Comparison of ENCODE assay signal across 15 mouse cellular contexts in genomic region chr17:25635806-25636205, GRCm38 (mm10). TPM values are rescaled to one million over a fixed set of nuclear protein-coding genes. Genes with fewer than 3 reads are reported as not detected.
DNase-seq lines count a peak whose midpoint lies in the region; ATAC-seq lines count a peak whose summit lies in the region.
"Had no signal": no experiment of that assay in that cellular context is flagged by ENCODE, and none has a peak within 500 bp of the region (broad histone marks: within the 10 kb centered on the region; RNA-seq: fewer than 3 reads in every experiment).

No protein-coding gene starts in this region.

- no peak overlapping the region for H3K4me3 ChIP-seq in forebrain, embryonic 14.5 days (ENCODE audit: low read depth, low read length)
- no peak overlapping the region for H3K4me3 ChIP-seq in forebrain, embryonic 15.5 days
- no peak overlapping the region for H3K4me3 ChIP-seq in hindbrain, embryonic 14.5 days (replicated peaks; ENCODE audit: low read length)
- no peak overlapping the region for H3K4me3 ChIP-seq in heart, embryonic 12.5 days
- H3K4me3 ChIP-seq: gastrocnemius, adult 2 months; kidney, embryonic 15.5 days; limb, embryonic 13.5 days had no signal

- peak; percentile 26; the same call in 1 of the 2 replicates for ATAC-seq in forebrain, embryonic 14.5 days
- ATAC-seq in forebrain, embryonic 15.5 days (replicated peaks), result no peak
- ATAC-seq in hindbrain, embryonic 14.5 days (ENCODE audit: low FRiP score), result no peak
- no peak for ATAC-seq in heart, embryonic 12.5 days (ENCODE audit: insufficient number of reproducible peaks, low FRiP score)
- ATAC-seq: liver, postnatal 0 days had no signal

- H3K27me3 ChIP-seq in forebrain, embryonic 14.5 days (replicated peaks; ENCODE audit: control insufficient read depth, insufficient read depth, low read length), result no peaks in the 10 kb centered on the region
- no peaks in the 10 kb centered on the region for H3K27me3 ChIP-seq in forebrain, embryonic 15.5 days
- H3K27me3 ChIP-seq in hindbrain, embryonic 14.5 days (ENCODE audit: control insufficient read depth, insufficient read depth, low read length), result no peaks in the 10 kb centered on the region
- no peaks in the 10 kb centered on the region for H3K27me3 ChIP-seq in heart, embryonic 12.5 days (replicated peaks)
- H3K27me3 ChIP-seq: kidney, embryonic 15.5 days; limb, embryonic 13.5 days had no signal

- no peaks in the 10 kb centered on the region for H3K9me3 ChIP-seq in forebrain, embryonic 14.5 days (replicated peaks; ENCODE audit: control insufficient read depth, low read length)
- H3K9me3 ChIP-seq in forebrain, embryonic 15.5 days, result no peaks in the 10 kb centered on the region
- H3K9me3 ChIP-seq in hindbrain, embryonic 14.5 days (ENCODE audit: control insufficient read depth, low read length), result no peaks in the 10 kb centered on the region
- H3K9me3 ChIP-seq in heart, embryonic 12.5 days (replicated peaks), result no peaks in the 10 kb centered on the region
- H3K9me3 ChIP-seq: kidney, embryonic 15.5 days; limb, embryonic 13.5 days had no signal

- no peak overlapping the region for H3K9ac ChIP-seq in forebrain, embryonic 14.5 days (ENCODE audit: low read length)
- H3K9ac ChIP-seq in forebrain, embryonic 15.5 days (replicated peaks), result no peak overlapping the region
- H3K9ac ChIP-seq in hindbrain, embryonic 14.5 days, result no peak overlapping the region
- H3K9ac ChIP-seq in heart, embryonic 12.5 days, result no peak overlapping the region
- H3K9ac ChIP-seq: kidney, embryonic 15.5 days; limb, embryonic 13.5 days; liver, postnatal 0 days had no signal

- H3K27ac ChIP-seq in forebrain, embryonic 14.5 days (ENCODE audit: low read depth, low read length), result peak overlapping the region; percentile 22; the same call in 1 of the 2 replicates
- no peak overlapping the region for H3K27ac ChIP-seq in forebrain, embryonic 15.5 days (replicated peaks)
- H3K27ac ChIP-seq in hindbrain, embryonic 14.5 days, result peak overlapping the region; percentile 12; the same call in 1 of the 2 replicates
- H3K27ac ChIP-seq in heart, embryonic 12.5 days (ENCODE audit: poor library complexity, severe bottlenecking), result no peak overlapping the region
- H3K27ac ChIP-seq: gastrocnemius, adult 2 months; kidney, embryonic 15.5 days; limb, embryonic 13.5 days had no signal

- WGBS in forebrain, embryonic 14.5 days, result 89% methylated on average over 5 of the region's 5 CpGs
- 80% methylated on average over 5 of the region's 5 CpGs for WGBS in forebrain, embryonic 15.5 days
- 74% methylated on average over 5 of the region's 5 CpGs for WGBS in hindbrain, embryonic 14.5 days
- WGBS in heart, embryonic 12.5 days, result 81% methylated on average over 5 of the region's 5 CpGs

- H3K4me1 ChIP-seq in forebrain, embryonic 14.5 days (ENCODE audit: control insufficient read depth, insufficient read depth, low read length), result peaks cover 16% of the 10 kb centered on the region
- H3K4me1 ChIP-seq in forebrain, embryonic 15.5 days, result peaks cover 24% of the 10 kb centered on the region
- peaks cover 11% of the 10 kb centered on the region for H3K4me1 ChIP-seq in hindbrain, embryonic 14.5 days (replicated peaks; ENCODE audit: control insufficient read depth, insufficient read depth, low read length)
- H3K4me1 ChIP-seq in heart, embryonic 12.5 days (replicated peaks), result no peaks in the 10 kb centered on the region

- no peak overlapping the region for H3K4me2 ChIP-seq in forebrain, embryonic 14.5 days (ENCODE audit: low read length)
- no peak overlapping the region for H3K4me2 ChIP-seq in forebrain, embryonic 15.5 days (replicated peaks)
- no peak overlapping the region for H3K4me2 ChIP-seq in hindbrain, embryonic 14.5 days (replicated peaks)
- no peak overlapping the region for H3K4me2 ChIP-seq in heart, embryonic 12.5 days
- H3K4me2 ChIP-seq: heart, embryonic 11.5 days; kidney, embryonic 15.5 days; limb, embryonic 13.5 days had no signal

- H3K36me3 ChIP-seq in forebrain, embryonic 14.5 days (ENCODE audit: control insufficient read depth, insufficient read depth, low read length), result peaks cover 2% of the 10 kb centered on the region; the same call in 1 of the 2 replicates
- no peaks in the 10 kb centered on the region for H3K36me3 ChIP-seq in forebrain, embryonic 15.5 days
- 0 out of 2 replicates have a peak, but pooled peaks cover 4% of the 10 kb centered on the region for H3K36me3 ChIP-seq in hindbrain, embryonic 14.5 days (replicated peaks; ENCODE audit: control insufficient read depth, insufficient read depth)
- peaks cover 51% of the 10 kb centered on the region for H3K36me3 ChIP-seq in heart, embryonic 12.5 days

- no peak for DNase-seq in forebrain, embryonic 14.5 days (ENCODE audit: low spot score)
- peak; percentile 72 to 89 for DNase-seq in left cerebral cortex, adult 9 months (ENCODE audit: low spot score in 2 of 2)
- DNase-seq in left cerebral cortex, postnatal 4 days, result no peak
- no peak for DNase-seq in hindbrain, embryonic 14.5 days (ENCODE audit: low spot score)
- DNase-seq in right cerebral cortex, postnatal 25 days, result peak; percentile 78
- no peak for DNase-seq in lung, postnatal 14 days
- DNase-seq: adrenal gland, adult 8-10 months; gastrocnemius, adult 2 months; liver, postnatal 0 days; spleen, adult 18-20 months had no signal

- intact Hi-C loops in left cerebral cortex, postnatal 4 days (cut with DNase I), result no loop called here

RNA-seq across cellular contexts. Expression of gene Lmf1, which starts 56.9 kb away (rescaled TPM):
- 18.8 and 19.1 TPM in 2 replicates for polyA plus RNA-seq in forebrain, embryonic 14.5 days (2014; fragmentation: Nextera tagmentation; extraction: Ambion mirVana)
- 17.0 and 18.1 TPM in 2 replicates for polyA plus RNA-seq in forebrain, embryonic 15.5 days (2015; fragmentation: Nextera tagmentation; extraction: Ambion mirVana)
- total RNA-seq in left cerebral cortex, postnatal 4 days (2021), result 10 to 100 TPM; 19.4 to 21.5 TPM
- polyA plus RNA-seq in hindbrain, embryonic 14.5 days (2014; fragmentation: Nextera tagmentation; extraction: Ambion mirVana), result 22.4 and 24.9 TPM in 2 replicates
- 34.6 and 35.3 TPM in 2 replicates for polyA plus RNA-seq in heart, embryonic 12.5 days (2016; fragmentation: Nextera tagmentation; extraction: Ambion mirVana)

Comparison
In these comparisons a context has a peak if more than half of its experiments do, and no peak if none do; other contexts are left out.
1. DNase-seq: peak in left cerebral cortex, adult 9 months (2 of 2) and right cerebral cortex, postnatal 25 days (single experiment); none in forebrain, embryonic 14.5 days (single experiment), left cerebral cortex, postnatal 4 days (single experiment), hindbrain, embryonic 14.5 days (single experiment) and lung, postnatal 14 days (single experiment).
2. H3K27ac ChIP-seq: peak in forebrain, embryonic 14.5 days (single experiment) and hindbrain, embryonic 14.5 days (single experiment); none in forebrain, embryonic 15.5 days (single experiment) and heart, embryonic 12.5 days (single experiment).